Mouse (Mus musculus): Measurements from ENCODE around the gene Plpp1. TPM values are rescaled to one million over a fixed set of nuclear protein-coding genes. Genes with fewer than 3 reads are reported as not detected.
A peak's percentile ranks its signal among the peaks of the same experiment; 100 is the strongest.

Plpp1 gene
- polyA plus RNA-seq (2012; rRNA removed), result 29.7 and 86.2 TPM in 2 replicates

DNA sequence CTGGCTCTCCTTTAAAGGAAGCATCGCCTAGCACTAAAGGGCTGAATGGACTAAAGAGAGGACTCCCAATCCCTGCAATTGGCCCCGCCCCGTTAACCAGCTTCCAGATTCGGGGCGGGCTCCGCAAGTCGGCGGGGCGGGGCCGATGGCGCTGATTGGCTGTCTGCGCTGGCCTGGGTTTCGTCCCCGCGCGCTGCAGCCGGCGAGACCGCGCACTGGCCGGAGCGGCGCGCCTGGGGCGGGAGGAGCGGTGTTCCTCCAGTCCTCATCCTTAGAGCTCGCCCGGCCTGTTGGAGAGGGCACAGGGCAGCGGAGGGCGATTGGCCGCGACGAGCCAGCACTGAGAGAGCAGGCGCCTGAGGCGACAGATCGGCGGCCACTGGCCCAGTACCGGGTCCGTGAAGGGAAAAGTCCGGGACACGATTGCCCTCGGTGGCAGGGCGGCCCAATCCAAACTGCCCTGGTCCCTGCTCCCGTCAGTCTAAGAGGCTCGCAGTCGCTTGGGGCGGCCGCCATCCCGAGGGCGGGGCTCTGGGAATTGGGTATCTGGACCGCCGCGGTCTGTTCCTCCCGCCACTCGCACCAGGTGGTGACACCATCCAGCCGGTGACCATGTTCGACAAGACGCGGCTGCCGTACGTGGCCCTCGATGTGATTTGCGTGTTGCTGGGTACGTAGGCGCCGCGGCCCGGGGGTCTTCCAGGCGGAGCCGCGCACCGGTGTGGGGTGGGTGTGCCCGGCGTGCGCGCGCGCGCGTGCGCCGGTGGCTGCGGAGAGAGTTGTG is at the start of gene Plpp1:
Gene Plpp1 (plus strand): TSS at position 196 of the 784 bp plus-strand sequence.
- WGBS, result under 1% methylated on average over 83 of the region's 83 CpGs
- peak; percentile 85 for DNase-seq (ENCODE audit: low read depth, low spot score)

GRCm38 (mm10) chr13:112751454-112752308 is 48.9 kb upstream of the Plpp1 start:
- no peak for DNase-seq (ENCODE audit: low read depth, low spot score)
- 28% methylated on average over 18 of the region's 18 CpGs for WGBS

GRCm38 (mm10) chr13:112752309-112752975 is 48.1 kb upstream of the Plpp1 start:
- WGBS, result 45% methylated on average over 11 of the region's 11 CpGs
- DNase-seq (ENCODE audit: low read depth, low spot score), result no peak

GRCm38 (mm10) chr13:112753522-112753921 is 47.1 kb upstream of the Plpp1 start:
- 86% methylated on average over 9 of the region's 9 CpGs for WGBS
- no peak for DNase-seq (ENCODE audit: low read depth, low spot score)

DNA sequence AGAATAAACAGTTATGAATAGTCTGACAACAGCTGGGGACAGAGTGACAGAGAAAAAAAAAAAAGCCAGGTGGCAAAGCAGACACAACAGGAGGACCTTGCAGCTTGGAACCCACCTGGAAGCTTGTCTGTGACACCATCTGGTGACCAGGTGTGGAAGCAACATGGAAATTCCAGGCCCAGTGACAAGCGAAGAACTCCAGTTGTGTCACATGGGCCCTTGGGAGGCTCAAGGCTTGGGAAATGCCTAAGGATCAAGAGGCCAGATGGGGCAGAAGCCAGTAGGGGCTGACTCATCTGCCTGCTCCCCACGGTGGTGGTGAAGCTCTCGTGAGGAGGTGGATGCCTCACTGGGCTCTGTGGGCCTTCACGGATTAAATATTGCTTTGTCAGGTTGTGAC is 45.7 kb upstream of the Plpp1 start:
- 44% methylated on average over 4 of the region's 4 CpGs for WGBS
- no peak for DNase-seq (ENCODE audit: low read depth, low spot score)

DNA sequence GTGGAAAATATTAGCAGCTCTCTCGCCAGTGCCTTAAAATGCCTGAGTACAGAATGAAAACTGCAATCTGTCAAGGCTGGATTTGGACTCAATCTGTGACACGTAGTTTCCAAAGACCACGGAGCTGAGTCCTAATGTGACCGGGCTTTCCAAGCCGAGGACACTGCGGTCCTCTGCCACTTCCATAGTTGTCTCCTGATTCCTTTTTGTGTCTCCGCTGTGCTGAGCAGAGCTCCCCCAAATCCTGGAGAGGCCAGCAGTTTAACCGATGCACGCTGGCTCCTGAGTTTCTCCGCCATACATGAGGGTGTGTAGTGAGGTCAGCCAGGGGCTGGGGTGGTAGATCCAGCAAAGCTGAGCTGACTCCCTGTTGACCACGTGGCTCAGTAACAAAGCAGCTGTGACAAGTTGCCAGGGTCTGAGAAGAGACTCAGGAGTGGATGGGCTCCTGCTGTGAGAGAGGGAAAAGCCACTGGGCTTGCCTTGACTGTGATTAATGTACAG is 45.0 kb upstream of the Plpp1 start:
- no peak for DNase-seq (ENCODE audit: low read depth, low spot score)
- 58% methylated on average over 11 of the region's 11 CpGs for WGBS

DNA sequence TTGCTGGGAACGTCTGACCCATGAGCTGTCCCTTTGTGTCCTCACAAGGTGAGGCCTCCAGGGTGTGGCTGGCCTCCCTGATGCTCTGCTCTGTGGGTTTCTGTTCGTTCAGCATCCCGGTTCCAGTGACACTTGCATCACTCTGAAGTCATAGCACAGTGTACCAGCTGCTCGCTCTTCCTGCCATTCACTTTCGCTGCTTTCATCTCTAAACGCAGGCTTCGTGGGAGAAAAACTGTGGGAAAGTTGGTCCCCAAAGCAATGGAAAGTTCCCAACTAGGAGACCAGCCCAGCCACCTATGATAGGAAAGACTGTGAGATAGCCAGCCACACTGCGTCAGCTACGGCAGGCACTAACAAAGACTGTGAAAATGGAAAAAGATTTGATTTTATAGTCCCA is 43.2 kb upstream of the Plpp1 start:
- 81% methylated on average over 9 of the region's 9 CpGs for WGBS
- no peak for DNase-seq (ENCODE audit: low read depth, low spot score)

- WGBS, result 77% methylated on average over 6 of the region's 6 CpGs
- DNase-seq (ENCODE audit: low read depth, low spot score), result no peak
These were observed 42.0 kb upstream of the Plpp1 start for GRCm38 (mm10) chr13:112758546-112759090.

DNA sequence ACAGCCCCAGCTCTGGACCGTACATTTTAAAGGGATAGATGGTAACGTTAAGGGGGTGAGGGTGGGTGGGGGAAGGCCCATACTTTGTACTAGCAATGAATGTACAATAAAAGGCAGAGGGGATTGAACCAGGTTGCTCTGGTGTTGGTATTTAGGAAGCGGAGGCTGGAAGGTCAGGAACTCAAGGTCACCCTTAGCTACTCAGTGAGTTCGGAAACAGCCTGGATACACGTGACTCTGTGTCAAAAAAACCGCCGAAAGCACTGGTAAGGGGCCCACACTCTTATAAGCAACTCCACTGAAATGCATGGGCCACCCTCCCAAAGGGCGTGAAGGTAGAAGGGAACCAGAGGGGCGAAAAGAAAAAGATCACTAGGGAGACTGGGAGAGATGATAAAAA is 41.2 kb upstream of the Plpp1 start:
- 88% methylated on average over 9 of the region's 9 CpGs for WGBS
- DNase-seq (ENCODE audit: low read depth, low spot score), result no peak

- no peak for DNase-seq (ENCODE audit: low read depth, low spot score)
- 67% methylated on average over 15 of the region's 15 CpGs for WGBS
These were observed 40.6 kb upstream of the Plpp1 start for GRCm38 (mm10) chr13:112759777-112760537.

GRCm38 (mm10) chr13:112760538-112760881 is 40.1 kb upstream of the Plpp1 start:
- DNase-seq (ENCODE audit: low read depth, low spot score), result no peak
- 18% methylated on average over 1 of the region's 1 CpGs for WGBS

- 46% methylated on average over 1 of the region's 1 CpGs for WGBS
- no peak for DNase-seq (ENCODE audit: low read depth, low spot score)
These were observed 38.8 kb upstream of the Plpp1 start for GRCm38 (mm10) chr13:112761787-112762186.

DNA sequence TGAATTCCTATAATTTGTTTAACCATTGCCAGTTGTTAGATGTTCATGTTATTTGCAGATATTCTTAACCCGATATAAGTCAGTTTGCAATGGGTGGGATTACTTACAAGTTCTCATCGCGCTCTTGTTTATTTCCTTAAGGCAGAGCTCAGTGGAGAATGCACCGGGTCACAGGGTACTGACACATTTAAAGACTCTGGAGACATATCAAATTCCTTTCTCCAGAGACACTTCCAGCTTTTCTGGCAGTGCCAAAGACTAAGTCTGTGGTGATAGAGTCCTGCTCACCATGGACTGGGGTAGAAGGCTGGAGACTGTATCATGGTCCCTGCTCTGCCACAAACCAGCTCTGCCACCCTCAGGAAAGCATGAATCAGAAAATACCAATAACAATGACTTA is 38.0 kb upstream of the Plpp1 start:
- no peak for DNase-seq (ENCODE audit: low read depth, low spot score)
- 63% methylated on average over 4 of the region's 4 CpGs for WGBS

DNA sequence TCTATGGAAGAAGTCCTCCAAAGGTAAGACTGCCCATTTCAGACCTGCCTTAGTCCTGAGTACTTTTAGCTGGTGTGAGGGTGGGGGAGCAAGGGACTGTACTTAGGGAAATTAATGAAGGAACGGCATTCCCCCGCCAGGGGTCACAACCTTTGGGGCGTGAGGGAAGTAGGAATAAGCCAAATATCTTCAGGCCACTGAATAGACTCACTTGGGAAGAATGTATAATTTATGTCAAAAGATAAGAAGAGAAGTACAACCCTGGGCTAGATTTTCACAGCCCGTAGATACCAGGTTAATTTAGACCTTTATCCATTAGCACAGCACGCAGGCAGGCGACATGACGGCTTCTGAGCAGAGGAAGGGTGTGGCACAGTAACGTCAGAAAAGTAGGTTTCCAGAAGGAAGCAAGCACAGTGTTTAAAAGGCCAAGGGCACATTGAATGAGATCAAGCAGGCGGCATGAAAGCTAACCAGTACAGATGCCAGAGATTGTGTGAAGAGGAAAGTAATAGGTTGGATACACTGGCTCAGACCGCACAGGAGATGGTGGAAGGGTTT is 37.0 kb upstream of the Plpp1 start:
- no peak for DNase-seq (ENCODE audit: low read depth, low spot score)
- WGBS, result 55% methylated on average over 10 of the region's 10 CpGs

DNA sequence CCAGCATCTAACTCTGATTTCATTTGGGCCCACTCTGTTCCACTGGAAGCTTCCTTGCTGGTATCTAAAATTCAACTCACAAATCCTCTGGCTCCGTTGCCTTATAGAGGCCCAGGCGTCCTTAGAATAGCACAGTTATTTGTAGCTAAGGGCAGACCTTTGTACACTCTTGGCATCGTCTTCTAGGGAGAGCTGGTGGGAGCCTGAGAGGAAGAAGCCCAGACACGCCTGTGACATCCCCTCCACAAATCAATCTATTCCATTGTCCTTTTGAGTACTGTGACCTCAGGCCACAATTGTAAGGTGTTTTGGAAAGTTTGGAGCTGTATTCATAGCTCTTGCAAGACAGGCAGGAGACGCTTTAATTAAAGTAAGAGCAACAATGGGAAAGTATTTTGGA is 36.0 kb upstream of the Plpp1 start:
- DNase-seq (ENCODE audit: low read depth, low spot score), result no peak
- 76% methylated on average over 5 of the region's 5 CpGs for WGBS

GRCm38 (mm10) chr13:112765654-112766053 is 34.9 kb upstream of the Plpp1 start:
- 83% methylated on average over 3 of the region's 3 CpGs for WGBS
- no peak for DNase-seq (ENCODE audit: low read depth, low spot score)

DNA sequence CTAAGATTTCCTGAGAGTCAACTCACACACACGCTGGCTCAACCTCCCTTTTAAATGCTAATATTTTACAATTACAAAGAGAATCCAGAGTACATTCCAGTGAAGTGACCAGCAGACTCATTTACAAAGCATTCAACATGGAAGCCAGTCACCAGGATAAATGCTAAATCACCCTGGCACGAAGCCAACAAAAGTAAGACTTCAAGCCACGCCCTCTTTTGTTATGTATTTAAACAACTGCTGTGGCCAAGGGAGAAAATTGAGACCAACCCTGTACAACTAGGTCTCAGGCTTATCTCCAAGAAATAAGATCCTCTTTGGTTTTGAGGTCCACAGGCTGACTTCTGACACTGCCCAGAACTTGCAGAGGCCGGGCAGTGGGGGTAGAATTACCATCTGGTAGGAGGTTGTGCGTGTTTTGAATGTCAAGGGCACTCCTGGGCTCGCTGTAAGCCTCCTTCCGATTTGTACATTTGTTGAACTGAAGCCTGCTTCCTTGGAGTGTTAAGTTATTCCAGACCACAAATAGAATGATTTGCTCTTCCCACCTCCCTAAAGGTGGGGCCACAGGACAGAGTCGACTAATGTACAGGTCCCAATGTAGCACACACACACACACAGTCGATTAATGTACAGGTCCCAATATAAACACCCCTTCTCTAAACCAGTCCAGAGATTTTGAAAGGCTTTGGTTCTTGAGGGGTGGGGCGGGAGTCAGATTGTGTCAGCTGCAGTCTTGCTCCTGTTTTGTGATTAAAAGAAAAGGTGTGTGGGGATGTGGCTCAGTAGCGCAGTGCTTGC is 29.9 kb upstream of the Plpp1 start:
- 35% methylated on average over 11 of the region's 11 CpGs for WGBS
- peak; percentile 28 for DNase-seq (ENCODE audit: low read depth, low spot score)

Data from large intestine, adult 2 months (tissue).